Mouse (Mus musculus): ENCODE results near the gene Hoxa11.

GRCm38 (mm10) chr6:52275563-52276280 is 30.1 kb upstream of the Hoxa11 start:
- TF ChIP-seq EP300 (optimal IDR thresholded peaks at IDR 0.05) (no peak), CTCF (IDR thresholded peaks at IDR 0.05; ENCODE audit: low read depth) (no peak)
